Mouse (Mus musculus): Measurements from ENCODE around the gene Asxl1. TPM values are rescaled to one million over a fixed set of nuclear protein-coding genes. Genes with fewer than 3 reads are reported as not detected.

Asxl1 gene
- polyA plus RNA-seq, 1 experiment: 55.7 TPM

DNA sequence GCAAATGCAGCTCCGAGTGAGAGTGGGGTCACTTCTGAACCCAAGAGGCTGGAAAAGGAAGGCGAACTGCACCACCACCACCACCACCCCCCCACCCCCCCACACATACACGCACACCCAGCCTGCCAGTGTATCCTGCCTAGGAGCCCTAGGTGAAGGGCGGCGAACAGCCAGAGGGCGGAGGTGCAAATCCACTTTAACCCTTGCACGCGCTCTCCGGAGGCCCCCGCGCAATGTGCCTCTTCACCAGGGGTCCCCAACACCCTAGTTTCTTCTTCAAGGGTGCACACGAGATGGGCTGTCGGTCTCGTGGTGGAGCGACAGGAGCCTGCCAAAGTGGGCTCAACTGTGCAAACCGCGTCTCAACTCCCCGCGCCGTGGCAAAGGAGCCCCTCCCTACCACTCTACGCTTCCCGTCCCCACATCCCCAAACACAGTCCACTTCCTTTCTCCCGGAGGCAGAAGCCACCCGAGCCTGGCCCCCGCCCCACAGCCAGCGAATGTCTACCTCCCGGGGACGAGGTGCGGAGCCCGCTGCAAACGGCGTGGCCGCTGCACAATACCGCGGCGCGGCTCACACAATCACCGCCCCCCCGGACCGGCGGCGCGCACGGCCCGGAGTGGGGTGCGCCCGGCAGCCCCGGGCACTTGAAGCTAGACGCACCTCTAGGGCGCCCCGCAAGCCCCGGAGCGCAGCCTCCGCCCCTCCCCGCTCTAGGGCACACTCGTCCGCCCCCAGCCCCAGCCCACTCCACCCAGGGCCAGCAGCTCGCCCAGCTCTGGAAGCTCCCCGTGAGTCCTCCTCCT is 98.0 kb downstream of the Asxl1 start:
- no peaks in the 10 kb centered on the region for H3K27me3 ChIP-seq (ENCODE audit: control insufficient read depth, insufficient read depth, low read length, poor library complexity, severe bottlenecking)
- peak overlapping the region; percentile 65 for H3K9ac ChIP-seq (ENCODE audit: low read depth, poor library complexity, severe bottlenecking)
- no peaks in the 10 kb centered on the region for H3K36me3 ChIP-seq (ENCODE audit: control insufficient read depth, insufficient read depth, low read length, poor library complexity, severe bottlenecking)
- no peaks in the 10 kb centered on the region for H3K9me3 ChIP-seq (replicated peaks; ENCODE audit: control insufficient read depth, insufficient read depth, low read length, poor library complexity, severe bottlenecking)
- H3K4me1 ChIP-seq (ENCODE audit: control insufficient read depth, insufficient read depth, low read length): peaks cover 9% of the 10 kb centered on the region
- TF ChIP-seq EP300 (IDR thresholded peaks at IDR 0.05; ENCODE audit: insufficient read depth, low read depth, low read length) (no peak), CTCF (IDR thresholded peaks at IDR 0.05; ENCODE audit: low read depth, low read length) (no peak), POLR2A (IDR thresholded peaks at IDR 0.05; ENCODE audit: insufficient read depth, low read length) (no peak)
- H3K4me3 ChIP-seq (ENCODE audit: low read depth, low read length): peak overlapping the region; percentile 56
- no peak overlapping the region for H3K27ac ChIP-seq (ENCODE audit: insufficient read depth, low read length)

DNA sequence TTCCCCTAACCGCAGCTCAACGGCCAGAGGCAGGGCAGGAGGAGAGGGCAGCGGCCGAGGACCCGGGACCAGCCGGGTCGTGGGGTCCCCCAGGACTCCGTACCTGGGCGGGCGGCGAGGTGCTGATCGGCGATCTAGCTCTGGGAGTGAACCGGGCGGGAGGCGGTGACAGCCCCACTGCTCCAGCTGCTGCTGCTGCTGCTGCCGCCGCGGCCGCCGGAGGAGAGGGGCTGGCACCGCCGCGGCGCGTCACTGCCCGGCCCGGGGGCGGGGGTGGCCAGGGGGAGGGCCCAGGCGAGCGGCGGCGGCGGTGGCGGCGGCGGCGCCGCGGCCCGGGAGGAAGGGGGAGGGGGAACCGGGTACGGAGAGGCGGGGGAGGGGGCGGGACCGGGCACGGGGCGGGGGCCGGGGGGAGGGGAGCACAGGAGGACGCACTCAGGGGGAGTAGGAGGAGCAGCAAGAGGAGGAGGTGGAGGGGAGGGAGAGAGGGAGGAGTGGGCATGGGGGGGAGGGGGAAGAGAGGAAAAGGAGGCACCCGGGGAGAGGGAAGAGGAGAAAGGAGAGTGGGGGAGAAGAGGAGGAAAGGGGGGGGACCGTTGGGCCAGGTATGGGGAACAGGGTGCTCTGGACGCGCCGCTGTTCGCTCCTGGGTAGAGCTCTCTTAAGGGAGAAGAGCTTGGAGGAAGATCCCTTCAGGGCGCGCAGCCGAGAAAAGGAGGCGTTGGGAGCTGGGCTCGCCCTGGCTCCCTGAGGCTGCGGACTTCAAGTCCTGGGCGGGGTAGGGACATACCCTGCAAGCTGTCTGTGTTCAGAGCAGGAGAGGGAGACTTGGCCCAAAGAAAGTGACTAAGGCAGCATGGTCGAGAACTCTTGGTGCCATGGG is 98.9 kb downstream of the Asxl1 start:
- Histone ChIP-seq H3K4me3 (ENCODE audit: low read depth, low read length) (peak overlapping the region; percentile 65), H3K27ac (ENCODE audit: insufficient read depth, low read length) (no peak overlapping the region), H3K27me3 (ENCODE audit: control insufficient read depth, insufficient read depth, low read length, poor library complexity, severe bottlenecking) (no peaks in the 10 kb centered on the region), H3K9me3 (replicated peaks; ENCODE audit: control insufficient read depth, insufficient read depth, low read length, poor library complexity, severe bottlenecking) (no peaks in the 10 kb centered on the region), H3K36me3 (ENCODE audit: control insufficient read depth, insufficient read depth, low read length, poor library complexity, severe bottlenecking) (no peaks in the 10 kb centered on the region), H3K4me1 (ENCODE audit: control insufficient read depth, insufficient read depth, low read length) (peaks cover 9% of the 10 kb centered on the region), H3K9ac (ENCODE audit: low read depth, poor library complexity, severe bottlenecking) (peak overlapping the region; percentile 65)
- no peak for TF ChIP-seq CTCF (IDR thresholded peaks at IDR 0.05; ENCODE audit: low read depth, low read length)
- TF ChIP-seq EP300 (IDR thresholded peaks at IDR 0.05; ENCODE audit: insufficient read depth, low read depth, low read length): no peak
- no peak for TF ChIP-seq POLR2A (IDR thresholded peaks at IDR 0.05; ENCODE audit: insufficient read depth, low read length)

GRCm38 (mm10) chr2:153445137-153446016 is 99.7 kb downstream of the Asxl1 start:
- Histone ChIP-seq H3K4me3 (ENCODE audit: low read depth, low read length) (peak overlapping the region; percentile 65), H3K36me3 (ENCODE audit: control insufficient read depth, insufficient read depth, low read length, poor library complexity, severe bottlenecking) (no peaks in the 10 kb centered on the region), H3K9ac (ENCODE audit: low read depth, poor library complexity, severe bottlenecking) (peak overlapping the region; percentile 65), H3K4me1 (ENCODE audit: control insufficient read depth, insufficient read depth, low read length) (peaks cover 9% of the 10 kb centered on the region), H3K9me3 (replicated peaks; ENCODE audit: control insufficient read depth, insufficient read depth, low read length, poor library complexity, severe bottlenecking) (no peaks in the 10 kb centered on the region), H3K27me3 (ENCODE audit: control insufficient read depth, insufficient read depth, low read length, poor library complexity, severe bottlenecking) (no peaks in the 10 kb centered on the region), H3K27ac (ENCODE audit: insufficient read depth, low read length) (no peak overlapping the region)
- no peak for TF ChIP-seq CTCF (IDR thresholded peaks at IDR 0.05; ENCODE audit: low read depth, low read length)
- no peak for TF ChIP-seq POLR2A (IDR thresholded peaks at IDR 0.05; ENCODE audit: insufficient read depth, low read length)
- TF ChIP-seq EP300 (IDR thresholded peaks at IDR 0.05; ENCODE audit: insufficient read depth, low read depth, low read length): no peak

- no peaks in the 10 kb centered on the region for H3K27me3 ChIP-seq (ENCODE audit: control insufficient read depth, insufficient read depth, low read length, poor library complexity, severe bottlenecking)
- no peaks in the 10 kb centered on the region for H3K9me3 ChIP-seq (replicated peaks; ENCODE audit: control insufficient read depth, insufficient read depth, low read length, poor library complexity, severe bottlenecking)
- H3K36me3 ChIP-seq (ENCODE audit: control insufficient read depth, insufficient read depth, low read length, poor library complexity, severe bottlenecking): no peaks in the 10 kb centered on the region
- H3K4me1 ChIP-seq (ENCODE audit: control insufficient read depth, insufficient read depth, low read length): peaks cover 9% of the 10 kb centered on the region
- TF ChIP-seq CTCF (IDR thresholded peaks at IDR 0.05; ENCODE audit: low read depth, low read length) (no peak), EP300 (IDR thresholded peaks at IDR 0.05; ENCODE audit: insufficient read depth, low read depth, low read length) (no peak), POLR2A (IDR thresholded peaks at IDR 0.05; ENCODE audit: insufficient read depth, low read length) (no peak)
- no peak overlapping the region for H3K27ac ChIP-seq (ENCODE audit: insufficient read depth, low read length)
- H3K9ac ChIP-seq (ENCODE audit: low read depth, poor library complexity, severe bottlenecking): peak overlapping the region; percentile 65
- H3K4me3 ChIP-seq (ENCODE audit: low read depth, low read length): no peak overlapping the region
Measured at GRCm38 (mm10) chr2:153446017-153446408, 100.4 kb downstream of the Asxl1 start.

GRCm38 (mm10) chr2:153446476-153446875 is 100.8 kb downstream of the Asxl1 start:
- H3K4me3 ChIP-seq (ENCODE audit: low read depth, low read length): no peak overlapping the region
- peaks cover 7% of the 10 kb centered on the region for H3K4me1 ChIP-seq (ENCODE audit: control insufficient read depth, insufficient read depth, low read length)
- H3K9ac ChIP-seq (ENCODE audit: low read depth, poor library complexity, severe bottlenecking): no peak overlapping the region
- no peak overlapping the region for H3K27ac ChIP-seq (ENCODE audit: insufficient read depth, low read length)
- H3K36me3 ChIP-seq (ENCODE audit: control insufficient read depth, insufficient read depth, low read length, poor library complexity, severe bottlenecking): no peaks in the 10 kb centered on the region
- H3K27me3 ChIP-seq (ENCODE audit: control insufficient read depth, insufficient read depth, low read length, poor library complexity, severe bottlenecking): no peaks in the 10 kb centered on the region
- TF ChIP-seq CTCF (IDR thresholded peaks at IDR 0.05; ENCODE audit: low read depth, low read length): no peak
- TF ChIP-seq EP300 (IDR thresholded peaks at IDR 0.05; ENCODE audit: insufficient read depth, low read depth, low read length): no peak
- TF ChIP-seq POLR2A (IDR thresholded peaks at IDR 0.05; ENCODE audit: insufficient read depth, low read length): no peak
- H3K9me3 ChIP-seq (replicated peaks; ENCODE audit: control insufficient read depth, insufficient read depth, low read length, poor library complexity, severe bottlenecking): no peaks in the 10 kb centered on the region
